Mouse (Mus musculus) heart, embryonic 12.5 days (tissue): Measurements from ENCODE around the gene 2210016L21Rik. TPM values are rescaled to one million over a fixed set of nuclear protein-coding genes. Genes with fewer than 3 reads are reported as not detected.
"Not testable (repeated sequence)": the region's sequence is repeated elsewhere in the genome, so short reads cannot be mapped to it uniquely, and the experiment has no call there.

Source experiments
- ATAC-seq: fragments of 200-750 bp; cut with Nextera tagmentation; 2 replicates; pipeline ENCODE4 v1.8.0; 2017; ENCODE audit warnings: moderate TSS enrichment, moderate library complexity; ENCODE audit not compliant: insufficient number of reproducible peaks, low FRiP score
- H3K27ac ChIP-seq: fragments of 300-500 bp; sonication (generic); 2 replicates; pipeline ENCODE4 v1.5.1; 2016; ENCODE audit warnings: mild to moderate bottlenecking, moderate library complexity; ENCODE audit not compliant: poor library complexity, severe bottlenecking
- H3K27me3 ChIP-seq: fragments of 300-500 bp; sonication (generic); replicated peaks from 2 replicates; pipeline ENCODE4 v1.6.1; 2016; ENCODE audit warnings: mild to moderate bottlenecking, moderate library complexity
- H3K36me3 ChIP-seq: fragments of 300-500 bp; sonication (generic); 2 replicates; pipeline ENCODE4 v1.6.1; 2016; ENCODE audit warnings: mild to moderate bottlenecking, moderate library complexity
- H3K4me1 ChIP-seq: fragments of 300-500 bp; sonication (generic); replicated peaks from 2 replicates; pipeline ENCODE4 v1.6.1; 2016; ENCODE audit warnings: mild to moderate bottlenecking
- H3K4me2 ChIP-seq: fragments of 300-500 bp; sonication (generic); 2 replicates; pipeline ENCODE4 v1.6.1; 2016; ENCODE audit warnings: mild to moderate bottlenecking, moderate library complexity
- H3K4me3 ChIP-seq: fragments of 300-500 bp; sonication (generic); 2 replicates; pipeline ENCODE4 v1.5.1; 2016; ENCODE audit warnings: mild to moderate bottlenecking
- H3K9ac ChIP-seq: fragments of 300-500 bp; sonication (generic); 2 replicates; pipeline ENCODE4 v1.6.1; 2016; ENCODE audit warnings: mild to moderate bottlenecking, moderate library complexity
- H3K9me3 ChIP-seq: fragments of 300-500 bp; sonication (generic); replicated peaks from 2 replicates; pipeline ENCODE4 v1.6.1; 2016; ENCODE audit warnings: mild to moderate bottlenecking, moderate library complexity
- WGBS: fragments of 180-500 bp; shearing (Covaris S2); methylation state at CpG from one replicate; pipeline ENCODE4 v1.1.7; 2016; 5-methylcytosine and 5-hydroxymethylcytosine counted together
- polyA plus RNA-seq: library from polyadenylated mRNA; unstranded; fragments of >200 nt; fragmentation: Nextera tagmentation; extraction: Ambion mirVana; gene quantifications from 2 replicates; pipeline ENCODE4 v1.2.1, GENCODE M21; 2016

Gene 2210016L21Rik
- polyA plus RNA-seq, 1 experiment from 2014 or later = 37.2 TPM

DNA sequence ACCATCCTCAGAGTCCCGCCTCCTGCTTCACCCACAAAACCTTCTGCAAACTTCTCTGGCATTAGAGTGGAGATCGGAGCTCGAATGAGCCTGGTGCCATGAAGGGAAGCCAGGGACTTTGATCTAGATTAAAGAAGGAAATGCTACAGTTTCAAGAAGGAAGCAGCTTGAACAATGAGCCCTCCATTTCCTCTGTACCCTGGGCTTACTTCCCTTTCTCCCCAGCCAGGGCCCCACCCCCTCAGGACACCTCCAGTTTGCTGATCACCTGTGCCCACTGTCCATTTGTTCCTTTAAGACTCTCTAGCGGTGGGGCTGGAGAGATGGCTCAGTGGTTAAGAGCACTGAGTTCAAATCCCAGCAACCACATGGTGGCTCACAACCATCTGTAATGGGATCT, 25.2 kb upstream of the 2210016L21Rik start:
- Histone ChIP-seq H3K27me3 (no peaks in the 10 kb centered on the region), H3K4me1 (peaks cover 7% of the 10 kb centered on the region; the same call in 1 of the 2 replicates), H3K4me3 (no peak overlapping the region), H3K9me3 (no peaks in the 10 kb centered on the region), H3K4me2 (no peak overlapping the region), H3K9ac (no peak overlapping the region), H3K27ac (no peak overlapping the region), H3K36me3 (no peaks in the 10 kb centered on the region)
- 81% methylated on average over 4 of the region's 4 CpGs for WGBS
- ATAC-seq = no peak

DNA sequence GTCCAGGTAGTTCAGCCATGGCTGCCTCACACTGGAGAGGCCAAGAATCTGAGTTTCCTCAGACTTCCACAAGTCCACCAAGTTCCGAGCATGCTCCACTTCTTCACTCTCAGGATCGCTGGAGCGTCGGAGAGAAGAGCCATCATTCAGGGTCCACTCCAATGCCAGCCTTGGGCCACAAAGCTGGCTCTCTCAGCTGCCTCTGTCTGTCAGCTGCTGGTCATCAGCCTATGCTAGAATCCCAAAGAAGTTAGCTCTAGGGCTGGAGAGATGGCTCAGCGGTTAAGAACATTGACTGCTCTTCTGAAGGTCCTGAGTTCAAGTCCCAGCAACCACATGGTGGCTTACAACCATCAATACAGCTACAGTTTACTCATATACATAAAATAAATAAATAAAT, 24.6 kb upstream of the 2210016L21Rik start:
- H3K9ac ChIP-seq, H3K36me3 ChIP-seq, H3K4me1 ChIP-seq, H3K27me3 ChIP-seq, ATAC-seq, H3K27ac ChIP-seq, H3K4me3 ChIP-seq, H3K9me3 ChIP-seq, H3K4me2 ChIP-seq: not testable (repeated sequence)
- 89% methylated on average over 5 of the region's 5 CpGs for WGBS

DNA sequence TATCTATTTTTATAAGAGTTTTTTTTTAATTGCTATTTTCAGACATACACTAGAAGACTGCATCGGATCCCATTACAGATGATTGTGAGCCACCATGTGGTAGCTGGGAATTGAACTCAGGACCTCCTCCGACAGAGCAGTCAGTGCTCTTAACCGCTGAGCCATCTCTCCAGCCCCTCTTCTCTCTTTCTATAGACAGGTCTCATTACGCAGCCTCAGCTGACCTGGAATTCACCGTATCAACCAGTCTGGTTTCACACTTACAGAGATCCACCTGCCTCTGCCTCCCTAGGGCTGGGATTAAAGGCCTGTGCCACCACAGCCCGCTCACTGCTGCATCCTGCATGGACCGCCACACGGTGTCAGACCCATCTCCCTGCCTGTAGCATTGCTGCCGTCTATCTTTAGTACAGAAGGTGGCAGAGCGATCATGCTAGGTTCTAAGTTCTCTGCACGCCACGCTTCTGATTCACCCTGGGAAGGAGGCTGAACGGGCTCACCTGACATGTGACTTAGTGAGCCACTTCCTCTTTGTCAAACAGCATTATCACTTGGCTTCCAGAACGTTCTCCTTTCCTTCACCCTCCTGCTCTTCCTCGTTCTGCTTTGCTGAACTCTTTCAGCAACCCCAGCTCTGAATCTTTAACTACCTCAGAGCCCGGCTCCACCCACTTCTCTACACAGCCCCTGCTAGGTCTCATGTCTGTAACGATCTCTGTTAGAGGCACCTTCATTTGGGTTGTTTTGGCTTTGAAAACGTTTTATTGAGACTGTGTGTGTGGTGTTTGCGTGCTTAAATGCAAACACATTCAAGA, 20.2 kb upstream of the 2210016L21Rik start:
- no peak overlapping the region for H3K4me3 ChIP-seq
- peaks cover 6% of the 10 kb centered on the region for H3K4me1 ChIP-seq
- no peaks in the 10 kb centered on the region for H3K27me3 ChIP-seq
- no peak overlapping the region for H3K27ac ChIP-seq
- no peak for ATAC-seq
- no peak overlapping the region for H3K4me2 ChIP-seq
- no peaks in the 10 kb centered on the region for H3K36me3 ChIP-seq
- 68% methylated on average over 19 of the region's 19 CpGs for WGBS
- no peak overlapping the region for H3K9ac ChIP-seq
- no peaks in the 10 kb centered on the region for H3K9me3 ChIP-seq

DNA sequence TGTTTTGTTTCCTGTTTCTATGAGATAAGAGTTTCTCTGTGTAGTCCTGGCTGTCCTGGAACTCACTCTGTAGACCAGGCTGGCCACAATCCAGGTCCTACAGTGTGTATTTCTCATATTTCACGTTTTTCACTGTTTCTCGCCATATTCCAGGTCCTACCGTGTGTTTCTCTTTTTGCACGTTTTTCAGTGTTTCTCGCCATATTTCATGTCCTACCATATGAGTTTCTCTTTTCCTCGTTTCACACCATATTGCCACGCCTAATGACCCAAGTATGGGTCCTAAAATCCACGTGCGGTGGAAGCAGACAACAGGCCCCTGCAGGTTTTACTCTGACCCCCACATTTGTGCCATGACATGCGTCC, 19.6 kb upstream of the 2210016L21Rik start:
- H3K27me3 ChIP-seq = no peaks in the 10 kb centered on the region
- no peak overlapping the region for H3K9ac ChIP-seq
- H3K36me3 ChIP-seq = no peaks in the 10 kb centered on the region
- no peak overlapping the region for H3K4me2 ChIP-seq
- H3K9me3 ChIP-seq = no peaks in the 10 kb centered on the region
- H3K4me1 ChIP-seq = peaks cover 6% of the 10 kb centered on the region
- no peak overlapping the region for H3K27ac ChIP-seq
- 60% methylated on average over 10 of the region's 10 CpGs for WGBS
- no peak overlapping the region for H3K4me3 ChIP-seq
- peak; percentile 71; the same call in 1 of the 2 replicates for ATAC-seq

DNA sequence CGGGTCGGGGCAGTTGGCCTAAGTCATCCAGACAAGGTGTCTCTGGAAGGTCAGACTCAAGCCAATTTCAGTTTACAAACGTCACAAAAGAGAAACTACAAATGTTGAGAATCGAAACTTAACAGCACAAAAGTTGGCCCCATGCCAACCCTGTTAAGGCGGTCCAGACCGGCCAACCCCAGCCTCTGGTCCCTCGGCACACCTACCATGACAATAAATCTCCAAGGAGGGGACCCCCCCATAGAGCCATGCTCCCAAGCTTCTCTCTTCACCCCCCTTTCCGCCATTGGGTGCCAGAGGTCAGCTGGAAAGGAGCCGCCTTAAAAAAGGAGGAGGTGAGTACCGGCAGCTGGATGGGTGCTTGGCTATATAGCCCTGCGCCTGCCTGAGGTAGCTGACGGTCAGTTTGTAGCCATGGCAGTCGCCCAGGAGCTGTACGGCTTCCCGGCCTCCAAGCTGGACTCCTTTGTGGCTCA, 18.9 kb upstream of the 2210016L21Rik start, which contains the start of gene Oasl1:
TSS of gene Oasl1 (plus strand) at position 243 of the 476 bp plus-strand sequence.
- peak within 1 kb of the TSS; percentile 24 for H3K4me3 ChIP-seq

DNA sequence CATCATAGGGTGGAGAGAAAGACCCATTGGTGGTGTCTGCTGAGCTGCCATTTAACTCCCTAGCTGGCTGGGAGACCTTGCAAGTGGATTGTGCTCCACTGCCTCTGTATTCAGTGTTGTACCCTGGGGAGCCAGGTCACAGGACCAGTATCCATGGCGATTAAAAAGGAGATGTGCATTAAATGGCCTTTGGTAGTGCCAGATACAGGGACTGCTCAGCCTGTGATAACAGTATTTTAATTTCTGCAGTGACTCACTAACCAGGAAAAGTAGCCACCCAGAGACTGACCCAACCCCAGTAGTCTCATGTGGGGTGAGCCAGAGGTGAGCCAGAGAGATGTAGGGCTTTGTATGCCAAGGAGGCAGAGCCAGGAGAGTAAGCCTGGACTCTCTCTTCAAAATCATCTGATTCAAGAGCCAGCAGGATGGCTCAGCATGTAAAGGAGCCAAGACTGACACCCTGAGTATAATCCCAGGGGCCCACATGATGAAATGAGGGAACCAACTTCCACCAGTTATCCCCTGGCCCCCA, 15.7 kb upstream of the 2210016L21Rik start:
- no peak for ATAC-seq
- H3K27me3 ChIP-seq = no peaks in the 10 kb centered on the region
- H3K4me2 ChIP-seq = no peak overlapping the region
- no peak overlapping the region for H3K9ac ChIP-seq
- no peaks in the 10 kb centered on the region for H3K36me3 ChIP-seq
- H3K27ac ChIP-seq = no peak overlapping the region
- H3K9me3 ChIP-seq = no peaks in the 10 kb centered on the region
- no peak overlapping the region for H3K4me3 ChIP-seq
- H3K4me1 ChIP-seq = peaks cover 6% of the 10 kb centered on the region
- 68% methylated on average over 1 of the region's 1 CpGs for WGBS

More for the DNA sequence above, 18.9 kb upstream of the 2210016L21Rik start, which contains the start of gene Oasl1:
- Histone ChIP-seq H3K9ac (no peak within 1 kb of the TSS), H3K36me3 (no peaks in the 10 kb centered on the region), H3K27me3 (no peaks in the 10 kb centered on the region), H3K4me2 (peak within 1 kb of the TSS; percentile 52), H3K27ac (no peak within 1 kb of the TSS), H3K9me3 (no peaks in the 10 kb centered on the region), H3K4me1 (peaks cover 6% of the 10 kb centered on the region)
- peak; percentile 61; the same call in 1 of the 2 replicates for ATAC-seq
- 50% methylated on average over 15 of the region's 15 CpGs for WGBS

DNA sequence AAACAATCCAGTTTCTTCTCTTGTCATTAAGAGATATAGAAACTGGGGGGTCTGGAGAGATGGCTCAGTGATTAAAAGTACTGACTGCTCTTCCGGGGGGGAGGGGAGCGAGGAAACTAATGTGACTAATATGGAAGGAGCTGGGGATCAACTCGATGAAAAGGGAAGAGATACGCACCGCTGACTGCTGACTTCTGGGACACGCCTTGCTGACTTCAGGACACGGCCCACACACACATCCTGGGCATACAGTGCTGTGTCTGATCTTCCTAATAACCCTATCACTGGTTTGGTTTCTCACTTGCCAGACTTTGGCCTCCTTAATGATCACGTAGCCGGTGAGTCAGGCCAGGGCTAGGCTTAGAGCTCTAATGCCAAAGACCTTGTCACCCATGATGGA, 15.2 kb upstream of the 2210016L21Rik start:
- H3K36me3 ChIP-seq = no peaks in the 10 kb centered on the region
- H3K9ac ChIP-seq = no peak overlapping the region
- no peak overlapping the region for H3K4me2 ChIP-seq
- H3K4me1 ChIP-seq = peaks cover 6% of the 10 kb centered on the region
- H3K4me3 ChIP-seq = no peak overlapping the region
- no peaks in the 10 kb centered on the region for H3K9me3 ChIP-seq
- no peaks in the 10 kb centered on the region for H3K27me3 ChIP-seq
- WGBS = 75% methylated on average over 9 of the region's 9 CpGs
- no peak for ATAC-seq
- no peak overlapping the region for H3K27ac ChIP-seq

DNA sequence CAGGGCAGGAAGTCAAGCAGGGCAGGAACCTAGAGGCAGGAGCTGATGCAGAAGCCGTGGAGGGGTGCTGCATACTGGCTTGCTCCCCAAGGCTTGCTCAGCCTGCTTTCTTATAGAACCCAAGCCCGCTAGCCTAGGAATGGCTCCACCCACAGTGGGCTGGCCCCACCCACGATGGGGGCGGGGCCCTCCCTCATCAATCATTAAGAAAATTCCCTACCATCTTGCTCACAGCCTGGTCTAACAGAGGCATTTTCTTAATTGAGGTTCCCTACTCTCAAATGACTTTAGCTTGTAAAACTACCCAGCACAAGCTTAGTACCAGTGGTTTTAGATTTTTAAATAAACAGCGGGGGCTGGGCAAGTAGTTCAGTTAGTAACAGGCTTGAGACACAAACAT, 10.3 kb upstream of the 2210016L21Rik start:
- H3K4me3 ChIP-seq = no peak overlapping the region
- H3K4me1 ChIP-seq = no peaks in the 10 kb centered on the region
- ATAC-seq = no peak
- WGBS = 55% methylated on average over 5 of the region's 5 CpGs
- no peaks in the 10 kb centered on the region for H3K36me3 ChIP-seq
- H3K27ac ChIP-seq = no peak overlapping the region
- H3K9ac ChIP-seq = no peak overlapping the region
- no peaks in the 10 kb centered on the region for H3K9me3 ChIP-seq
- no peak overlapping the region for H3K4me2 ChIP-seq
- no peaks in the 10 kb centered on the region for H3K27me3 ChIP-seq

DNA sequence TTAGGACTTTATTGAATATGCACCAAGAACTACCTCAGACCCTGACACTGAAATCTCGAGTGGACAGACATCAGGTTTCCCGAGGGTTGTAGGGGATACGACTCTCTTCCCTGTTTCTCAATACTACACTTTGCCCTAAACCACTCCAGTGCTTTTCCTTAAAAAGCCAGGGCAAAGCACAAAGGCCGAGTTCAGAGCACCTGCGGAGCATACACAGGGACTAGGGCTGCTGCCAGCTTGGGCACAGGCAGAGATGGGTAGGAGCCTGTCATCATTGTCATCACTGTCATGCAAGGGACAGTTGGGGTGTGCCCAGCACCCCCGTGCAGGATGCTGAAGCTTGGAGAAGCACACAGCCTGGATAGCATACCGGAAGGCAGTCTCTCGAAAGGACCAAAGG, 8.8 kb upstream of the 2210016L21Rik start:
- no peaks in the 10 kb centered on the region for H3K36me3 ChIP-seq
- no peaks in the 10 kb centered on the region for H3K4me1 ChIP-seq
- H3K9ac ChIP-seq = no peak overlapping the region
- no peak for ATAC-seq
- H3K4me2 ChIP-seq = no peak overlapping the region
- H3K4me3 ChIP-seq = no peak overlapping the region
- 0 out of 2 replicates have a peak, but pooled peaks cover under 1% of the 10 kb centered on the region for H3K9me3 ChIP-seq
- H3K27me3 ChIP-seq = no peaks in the 10 kb centered on the region
- H3K27ac ChIP-seq = no peak overlapping the region
- WGBS = 78% methylated on average over 8 of the region's 8 CpGs

DNA sequence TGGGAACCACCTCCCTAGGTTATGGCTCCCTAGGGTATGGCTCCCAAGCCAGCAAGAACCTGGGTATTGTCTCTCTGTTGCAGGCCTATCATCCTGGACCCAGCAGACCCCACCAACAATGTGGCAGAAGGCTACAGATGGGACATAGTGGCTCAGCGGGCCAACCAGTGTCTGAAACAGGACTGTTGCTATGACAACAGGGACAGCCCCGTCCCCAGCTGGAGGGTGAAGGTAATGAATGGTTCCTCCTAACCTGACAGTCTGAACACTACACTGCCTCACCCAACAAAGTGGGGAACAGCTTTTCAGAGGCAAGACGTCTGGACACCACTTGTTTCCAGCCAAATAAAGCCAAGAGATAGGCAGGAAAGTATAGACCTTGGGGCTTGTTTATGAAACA, 6.1 kb upstream of the 2210016L21Rik start:
- Histone ChIP-seq H3K36me3 (no peaks in the 10 kb centered on the region), H3K4me1 (no peaks in the 10 kb centered on the region), H3K4me2 (no peak overlapping the region), H3K4me3 (no peak overlapping the region), H3K9ac (no peak overlapping the region), H3K9me3 (0 out of 2 replicates have a peak, but pooled peaks cover 5% of the 10 kb centered on the region), H3K27ac (no peak overlapping the region), H3K27me3 (no peaks in the 10 kb centered on the region)
- no peak for ATAC-seq
- WGBS = 48% methylated on average over 3 of the region's 3 CpGs

DNA sequence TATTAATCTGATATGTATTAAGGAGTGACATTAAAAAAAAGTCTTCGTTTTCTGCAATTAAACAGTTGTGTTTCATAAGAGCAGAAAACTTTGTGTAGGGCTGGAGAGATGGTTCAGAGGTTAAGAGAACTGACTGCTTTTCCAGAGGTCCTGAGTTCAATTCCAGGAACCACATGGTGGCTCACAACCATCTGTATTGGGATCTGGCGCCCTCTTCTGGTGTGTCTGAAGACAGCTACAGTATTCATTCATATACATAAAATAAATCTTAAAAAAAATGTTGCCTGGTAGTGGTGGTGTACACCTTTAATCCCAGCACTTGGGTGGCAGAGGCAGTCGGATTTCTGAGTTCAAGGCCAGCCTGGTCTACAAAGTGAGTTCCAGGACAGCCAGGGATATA, 820 bp upstream of the 2210016L21Rik start:
- H3K27ac ChIP-seq, H3K4me3 ChIP-seq, H3K9ac ChIP-seq, H3K27me3 ChIP-seq, H3K36me3 ChIP-seq, H3K4me2 ChIP-seq, H3K4me1 ChIP-seq, H3K9me3 ChIP-seq, ATAC-seq: not testable (repeated sequence)
- 51% methylated on average over 3 of the region's 3 CpGs for WGBS
